Mouse (Mus musculus) cerebellum, adult 9-11 months (tissue): ENCODE measurements around the gene Baz2b.
"Not testable (repeated sequence)": the region's sequence is repeated elsewhere in the genome, so short reads cannot be mapped to it uniquely, and the experiment has no call there.

Experiments
- DNase-seq: peaks from one replicate; pipeline ENCODE4 v3.0.0; 2022

Baz2b gene

DNA sequence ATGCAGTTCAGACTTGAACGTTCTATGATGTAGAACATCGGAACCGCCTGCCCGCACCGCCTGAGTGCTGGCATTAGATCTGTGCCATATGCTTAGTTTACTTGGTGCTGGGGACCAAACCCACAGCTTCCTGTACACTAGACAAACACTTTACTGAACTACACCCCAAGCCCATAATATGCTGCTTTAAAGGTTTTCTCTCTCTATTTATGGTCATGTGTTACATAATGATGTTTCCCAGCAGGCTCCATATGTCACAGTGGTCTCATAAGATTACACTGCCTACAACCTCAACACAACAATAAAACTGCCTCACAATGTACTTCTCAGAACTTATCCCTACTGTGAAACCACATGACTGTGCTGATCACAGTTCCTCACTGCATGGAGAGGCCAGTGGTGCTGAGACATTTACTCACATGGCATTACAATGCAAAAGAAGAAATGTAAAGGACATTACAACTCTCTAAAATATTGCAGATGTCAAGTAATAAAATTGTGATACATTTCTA lies 9.5 kb downstream of the Baz2b start:
- no peak for DNase-seq

DNA sequence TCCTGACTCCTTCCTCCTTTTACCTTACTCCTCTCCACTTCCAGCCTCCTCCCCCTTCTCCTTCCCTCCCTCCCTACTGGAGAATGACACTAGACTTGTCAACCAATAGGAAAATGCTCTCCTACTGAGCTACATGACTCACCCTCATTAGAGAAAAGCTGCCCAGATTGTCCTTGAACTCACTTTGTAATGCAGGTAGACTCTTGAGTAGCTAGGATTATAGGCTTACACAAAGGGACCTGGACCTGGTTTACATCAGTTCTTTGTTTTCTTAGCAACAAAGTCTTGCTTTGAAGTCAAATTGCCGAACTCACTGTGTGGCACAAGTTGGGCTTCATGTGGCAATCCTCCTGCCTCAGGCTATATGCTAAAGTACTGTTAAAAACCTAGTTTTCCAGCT lies 12.8 kb downstream of the Baz2b start:
- DNase-seq = no peak

GRCm38 (mm10) chr2:60181696-60182095 lies 27.9 kb downstream of the Baz2b start:
- DNase-seq = no peak

GRCm38 (mm10) chr2:60177490-60177889 lies 32.1 kb downstream of the Baz2b start:
- no peak for DNase-seq

- no peak for DNase-seq
These were observed 33.6 kb downstream of the Baz2b start for GRCm38 (mm10) chr2:60176087-60176486.

- no peak for DNase-seq
These were observed 34.6 kb downstream of the Baz2b start for GRCm38 (mm10) chr2:60175078-60175477.

- DNase-seq = no peak
These were observed 36.0 kb downstream of the Baz2b start for GRCm38 (mm10) chr2:60173595-60173994.

- no peak for DNase-seq
These were observed 36.4 kb downstream of the Baz2b start for GRCm38 (mm10) chr2:60173190-60173589.

DNA sequence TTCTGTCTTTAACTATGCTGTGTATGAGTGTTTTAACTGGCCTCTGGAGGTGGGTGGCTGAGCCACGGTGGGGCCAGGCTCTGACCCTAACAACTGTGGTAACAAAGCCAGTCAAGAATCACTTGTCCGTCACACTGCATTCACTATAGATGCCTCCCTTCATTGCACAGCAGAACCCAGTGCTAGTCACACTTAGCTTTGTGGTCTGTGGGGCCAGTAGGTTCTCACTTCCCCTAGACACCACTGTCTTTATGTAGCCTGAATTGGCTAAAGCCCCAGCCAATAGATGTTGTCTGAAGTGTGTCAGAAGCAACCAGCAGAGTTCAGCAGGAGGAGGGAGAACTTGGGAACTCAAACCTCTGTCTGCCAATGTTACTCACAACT lies 37.1 kb downstream of the Baz2b start:
- no peak for DNase-seq

- DNase-seq = peak; percentile 41
These were observed 37.7 kb downstream of the Baz2b start for GRCm38 (mm10) chr2:60171786-60172530.

DNA sequence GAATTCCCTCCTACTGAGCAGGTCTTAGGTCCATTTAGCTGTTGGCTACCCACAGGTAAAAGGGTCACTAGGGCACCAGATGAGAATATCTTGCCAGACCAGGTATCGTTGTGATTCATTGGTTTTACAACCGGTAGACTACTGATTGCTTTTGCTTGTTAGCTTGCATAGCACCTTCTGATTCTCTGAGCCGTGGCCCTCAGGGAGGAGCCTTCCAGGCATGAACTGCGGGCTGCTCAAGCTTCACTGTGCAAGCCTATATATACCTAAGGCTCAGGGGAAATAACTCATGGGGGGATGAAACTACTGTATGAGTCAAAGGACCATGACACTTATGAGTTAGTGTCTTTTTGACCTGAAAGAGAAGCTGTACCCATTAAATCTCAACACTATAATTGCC lies 42.8 kb downstream of the Baz2b start:
- DNase-seq = no peak

DNA sequence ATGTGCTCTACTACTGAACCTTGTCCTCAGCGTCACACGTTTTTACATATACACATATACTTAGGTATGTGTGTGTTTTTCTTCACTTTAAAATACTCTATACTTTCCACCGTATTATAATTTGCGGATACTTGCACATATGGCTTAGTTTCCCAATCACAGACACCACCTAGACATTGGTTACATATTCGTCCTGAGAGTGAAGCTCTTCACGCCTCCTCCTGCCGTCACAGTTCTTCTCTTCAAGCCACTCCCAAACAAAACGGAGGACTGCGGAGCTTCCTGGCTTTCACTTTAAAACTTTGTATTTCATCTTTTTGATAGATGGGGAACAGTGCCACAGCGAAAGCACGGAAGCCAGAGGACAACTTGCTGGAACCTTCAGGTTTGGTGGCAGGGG lies 44.0 kb downstream of the Baz2b start:
- DNase-seq = no peak

GRCm38 (mm10) chr2:60163744-60164143 lies 45.9 kb downstream of the Baz2b start:
- no peak for DNase-seq

- DNase-seq = no peak
These were observed 57.2 kb downstream of the Baz2b start for GRCm38 (mm10) chr2:60152481-60152880.

- no peak for DNase-seq
These were observed 61.0 kb downstream of the Baz2b start for GRCm38 (mm10) chr2:60148651-60149050.

GRCm38 (mm10) chr2:60147428-60147827 lies 62.2 kb downstream of the Baz2b start:
- no peak for DNase-seq

DNA sequence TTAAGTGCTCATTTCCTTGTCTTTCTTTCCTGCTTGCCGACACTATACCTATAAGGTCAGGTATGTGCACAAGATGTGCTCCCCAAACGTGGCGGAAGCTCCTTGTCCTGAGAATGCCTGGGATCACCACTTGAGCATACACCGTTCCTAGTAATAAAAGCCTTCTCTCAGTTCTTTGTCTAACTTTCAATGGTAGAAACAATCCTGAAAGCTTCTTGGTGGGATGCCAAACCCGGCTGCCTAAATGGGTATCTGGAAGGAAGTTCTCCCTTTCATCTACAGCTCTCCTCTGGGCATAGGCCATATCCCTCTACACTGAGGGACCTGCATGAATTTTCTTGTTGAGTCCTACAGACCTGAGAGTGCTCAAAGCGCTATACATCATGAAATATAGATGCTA lies 63.9 kb downstream of the Baz2b start:
- DNase-seq = no peak

GRCm38 (mm10) chr2:60143383-60143782 lies 66.3 kb downstream of the Baz2b start:
- no peak for DNase-seq

DNA sequence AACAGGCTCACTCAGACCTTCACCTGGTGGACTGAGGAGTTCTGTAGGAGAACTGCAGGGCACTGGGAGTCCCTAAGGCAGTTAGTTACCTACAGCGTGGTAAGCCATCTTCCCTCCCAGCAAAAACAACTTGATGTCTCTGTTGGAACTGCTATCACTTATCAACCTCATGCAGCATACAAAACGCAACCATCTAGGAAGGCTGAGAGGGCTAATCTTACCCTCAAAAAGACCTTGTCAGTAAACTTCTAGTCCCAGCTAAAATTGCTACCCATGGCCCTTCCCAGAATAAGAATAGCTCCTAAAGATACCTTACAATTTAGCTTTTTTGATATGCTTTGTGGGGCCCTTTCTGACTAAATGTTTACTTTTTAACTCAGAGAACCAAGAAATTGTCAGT lies 67.4 kb downstream of the Baz2b start:
- no peak for DNase-seq

DNA sequence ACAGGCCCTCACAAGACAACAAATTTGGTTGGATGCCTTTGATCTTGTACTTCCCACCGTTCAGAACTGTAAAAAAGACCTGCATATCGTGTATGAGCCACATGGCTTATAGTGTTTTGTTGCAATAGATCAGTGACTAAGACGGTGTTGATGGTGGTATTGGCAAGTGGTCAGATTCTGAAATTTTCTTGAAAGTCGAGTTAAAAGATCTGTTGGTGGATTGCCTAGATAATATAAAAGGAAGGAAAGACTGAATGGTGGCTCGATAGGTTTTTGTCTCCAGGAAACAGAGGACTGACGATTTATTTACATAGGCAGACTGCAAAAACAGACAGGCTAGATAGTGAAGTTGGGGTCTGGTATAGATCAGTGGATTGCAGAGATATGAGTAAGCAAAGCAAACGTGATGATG lies 70.9 kb downstream of the Baz2b start:
- DNase-seq = no peak

DNA sequence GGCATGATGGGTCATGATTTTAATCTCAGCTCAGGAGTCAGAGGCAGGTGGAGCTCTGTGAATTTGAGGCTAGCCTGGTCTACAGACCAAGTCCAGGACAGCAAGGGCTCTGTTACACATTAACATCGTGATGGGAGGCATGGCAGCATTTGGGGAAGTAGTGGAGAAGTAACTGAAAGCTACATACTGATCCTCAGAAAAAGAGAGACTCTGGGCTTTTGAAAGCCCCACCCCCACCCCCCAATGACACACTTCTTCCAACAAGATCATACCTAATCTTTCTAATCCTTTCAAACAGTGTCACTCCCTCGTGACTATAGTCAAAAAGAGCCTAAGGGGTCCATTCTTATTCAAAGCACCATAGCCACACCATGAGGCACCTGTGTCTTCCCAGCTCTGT lies 73.8 kb downstream of the Baz2b start:
- no peak for DNase-seq

DNA sequence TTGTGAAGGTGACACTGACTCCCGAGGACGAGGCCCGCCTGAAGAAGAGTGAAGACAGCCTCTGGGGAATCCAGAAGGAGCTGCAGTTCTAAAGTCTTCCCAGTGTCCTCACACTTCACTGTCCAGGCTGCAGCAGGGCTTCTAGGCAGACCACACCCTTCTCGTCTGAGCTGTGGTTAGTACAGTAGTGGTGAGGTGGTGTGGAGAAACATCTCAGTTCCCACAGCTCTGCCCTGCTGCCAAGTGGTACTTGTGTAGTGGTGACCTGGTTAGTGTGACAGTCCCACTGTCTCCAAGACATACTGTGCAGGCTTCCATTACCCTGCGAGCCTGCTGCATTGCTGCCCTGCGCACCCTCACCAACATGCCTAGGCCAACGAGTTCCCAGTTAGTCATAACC lies 74.7 kb downstream of the Baz2b start:
- not testable (repeated sequence) for DNase-seq

- DNase-seq = peak; percentile 74
These were observed 76.6 kb downstream of the Baz2b start for GRCm38 (mm10) chr2:60133072-60133471.

GRCm38 (mm10) chr2:60132269-60133042 lies 77.2 kb downstream of the Baz2b start:
- no peak for DNase-seq
